Mouse (Mus musculus) heart, embryonic 11.5 days (tissue): ENCODE results near the gene Doc2b. TPM values are rescaled to one million over a fixed set of nuclear protein-coding genes. Genes with fewer than 3 reads are reported as not detected.

Experiments used
- ATAC-seq: fragments of 200-750 bp; cut with Nextera tagmentation; replicated peaks from 2 replicates; pipeline ENCODE4 v1.8.0; 2017; ENCODE audit warnings: moderate library complexity; ENCODE audit not compliant: insufficient number of reproducible peaks, low FRiP score, low TSS enrichment
- H3K27ac ChIP-seq: fragments of 300-500 bp; sonication (generic); 2 replicates; pipeline ENCODE4 v1.5.1; 2014; ENCODE audit warnings: mild to moderate bottlenecking, low read depth, low read length
- H3K27me3 ChIP-seq: fragments of 300-500 bp; sonication (generic); 2 replicates; pipeline ENCODE4 v1.6.1; 2014; ENCODE audit warnings: mild to moderate bottlenecking, low read length, mixed read lengths; ENCODE audit not compliant: control insufficient read depth, insufficient read depth
- H3K36me3 ChIP-seq: fragments of 300-500 bp; sonication (generic); 2 replicates; pipeline ENCODE4 v1.6.1; 2014; ENCODE audit warnings: mild to moderate bottlenecking, low read length, moderate library complexity, mixed read lengths; ENCODE audit not compliant: control insufficient read depth, insufficient read depth
- H3K4me1 ChIP-seq: fragments of 300-500 bp; sonication (generic); 2 replicates; pipeline ENCODE4 v1.6.1; 2014; ENCODE audit warnings: low read length; ENCODE audit not compliant: control insufficient read depth, insufficient read depth
- H3K4me2 ChIP-seq: fragments of 300-500 bp; sonication (generic); 2 replicates; pipeline ENCODE4 v1.6.1; 2014; ENCODE audit warnings: mild to moderate bottlenecking, moderate library complexity
- H3K4me3 ChIP-seq: fragments of 300-500 bp; sonication (generic); 2 replicates; pipeline ENCODE4 v1.5.1; 2014; ENCODE audit warnings: low read depth, low read length
- H3K9ac ChIP-seq: fragments of 300-500 bp; sonication (generic); 2 replicates; pipeline ENCODE4 v1.6.1; 2014; ENCODE audit warnings: mild to moderate bottlenecking, low read depth, low read length, moderate library complexity
- H3K9me3 ChIP-seq: fragments of 300-500 bp; sonication (generic); replicated peaks from 2 replicates; pipeline ENCODE4 v1.6.1; 2016; ENCODE audit warnings: low read length; ENCODE audit not compliant: control insufficient read depth
- WGBS: fragments of 180-500 bp; shearing (Covaris S2); extraction: QIAGEN DNeasy Blood & Tissue Kit; methylation state at CpG from one replicate; pipeline ENCODE4 v1.1.7; 2014; ENCODE audit not compliant: insufficient replicate concordance; 5-methylcytosine and 5-hydroxymethylcytosine counted together
- polyA plus RNA-seq: library from polyadenylated mRNA; unstranded; fragments of >200 nt; fragmentation: Nextera tagmentation; extraction: Ambion mirVana; gene quantifications from 2 replicates; pipeline ENCODE4 v1.2.1, GENCODE M21; 2014

Gene Doc2b
- polyA plus RNA-seq, 1 experiment from 2014 or later: 0.14 TPM

DNA sequence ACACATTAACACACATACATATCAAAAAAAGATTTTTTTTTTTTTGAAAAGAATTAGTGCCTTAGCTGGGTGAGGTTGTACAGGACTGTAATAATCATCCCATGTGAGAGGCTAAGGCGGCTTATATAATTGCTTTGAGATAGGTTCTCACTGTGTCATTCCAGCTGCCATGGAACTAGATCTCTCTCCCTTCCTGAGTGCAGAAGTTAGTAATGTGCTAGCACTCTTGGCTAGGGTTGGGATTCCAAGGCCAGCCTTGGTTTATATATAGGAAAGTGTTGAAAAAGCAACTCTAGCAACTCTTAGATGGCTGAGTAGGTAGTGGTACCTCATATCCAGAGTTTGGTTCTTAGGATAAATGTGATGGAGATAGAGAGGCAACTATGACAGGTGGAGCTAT is 37.3 kb downstream of the Doc2b start:
- H3K4me2 ChIP-seq: no peak overlapping the region
- peaks cover 23% of the 10 kb centered on the region for H3K36me3 ChIP-seq
- no peak overlapping the region for H3K27ac ChIP-seq
- H3K4me3 ChIP-seq: no peak overlapping the region
- ATAC-seq: no peak
- H3K9ac ChIP-seq: no peak overlapping the region
- no peaks in the 10 kb centered on the region for H3K4me1 ChIP-seq
- H3K27me3 ChIP-seq: no peaks in the 10 kb centered on the region
- no peaks in the 10 kb centered on the region for H3K9me3 ChIP-seq
- 92% methylated on average over 1 of the region's 1 CpGs for WGBS

DNA sequence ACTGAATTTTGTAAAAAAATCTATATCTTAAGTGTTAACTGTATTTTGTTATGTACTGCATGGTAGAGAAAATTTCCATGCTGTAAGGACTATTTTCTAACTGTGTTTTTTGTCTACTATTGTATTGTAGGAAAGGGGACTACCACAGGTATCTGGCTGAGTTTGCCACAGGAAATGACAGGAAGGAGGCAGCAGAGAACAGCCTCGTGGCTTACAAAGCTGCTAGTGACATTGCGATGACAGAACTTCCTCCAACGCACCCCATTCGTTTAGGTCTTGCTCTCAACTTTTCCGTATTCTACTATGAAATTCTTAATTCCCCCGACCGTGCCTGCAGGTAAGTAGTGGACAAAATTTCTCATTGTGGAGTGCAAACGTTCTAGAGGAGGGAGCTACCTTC is 39.2 kb downstream of the Doc2b start:
- WGBS: 75% methylated on average over 8 of the region's 8 CpGs

DNA sequence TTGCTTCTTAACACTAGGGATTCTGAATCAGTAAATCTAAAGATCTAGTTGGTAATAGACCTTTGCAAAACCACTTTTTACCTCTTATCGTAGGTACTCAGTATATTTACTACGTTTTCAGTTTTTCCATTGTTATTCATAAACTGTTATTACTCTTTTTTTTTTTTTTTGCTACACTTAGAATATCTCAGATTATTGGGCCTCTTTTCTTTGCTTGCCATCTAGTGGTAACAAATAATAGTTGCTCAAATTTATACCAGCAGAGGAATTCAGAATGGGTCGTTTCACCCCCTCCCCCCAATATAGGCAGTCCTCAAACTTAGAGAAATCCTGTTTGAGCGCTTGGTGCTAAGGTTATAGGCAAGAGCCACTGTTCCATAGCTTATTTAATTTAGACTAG is 44.8 kb downstream of the Doc2b start:
- Histone ChIP-seq H3K9ac (no peak overlapping the region), H3K27ac (no peak overlapping the region), H3K27me3 (no peaks in the 10 kb centered on the region), H3K9me3 (no peaks in the 10 kb centered on the region), H3K4me3 (no peak overlapping the region), H3K4me2 (no peak overlapping the region), H3K36me3 (peaks cover 4% of the 10 kb centered on the region; the same call in 1 of the 2 replicates), H3K4me1 (peaks cover 15% of the 10 kb centered on the region; the same call in 1 of the 2 replicates)
- no peak for ATAC-seq
- WGBS: 87% methylated on average over 4 of the region's 4 CpGs

More for the DNA sequence above, 39.2 kb downstream of the Doc2b start:
- Histone ChIP-seq H3K4me3 (no peak overlapping the region), H3K4me2 (no peak overlapping the region), H3K9ac (no peak overlapping the region), H3K27ac (no peak overlapping the region), H3K36me3 (peaks cover 23% of the 10 kb centered on the region), H3K27me3 (no peaks in the 10 kb centered on the region), H3K9me3 (no peaks in the 10 kb centered on the region), H3K4me1 (no peaks in the 10 kb centered on the region)
- ATAC-seq: no peak

DNA sequence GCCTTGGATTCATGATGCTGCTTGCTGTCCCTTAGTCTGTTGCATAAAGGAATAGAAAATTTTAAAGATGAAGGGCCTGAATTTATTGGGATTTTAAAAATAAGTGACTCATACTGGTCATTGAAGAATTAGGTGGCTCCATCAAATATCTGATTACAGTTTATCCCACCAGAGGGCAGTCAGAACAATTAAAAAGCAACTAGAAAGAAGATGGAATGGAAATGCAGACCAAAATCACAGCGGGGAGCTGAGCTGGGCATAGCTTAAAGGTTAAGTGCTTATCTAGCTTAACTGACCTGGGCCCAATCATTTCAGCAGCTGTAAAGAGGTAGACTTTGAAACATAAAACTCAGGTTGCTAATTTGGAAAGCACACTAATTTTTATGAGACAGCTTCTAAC is 45.3 kb downstream of the Doc2b start:
- Histone ChIP-seq H3K9me3 (no peaks in the 10 kb centered on the region), H3K4me1 (peaks cover 15% of the 10 kb centered on the region; the same call in 1 of the 2 replicates), H3K36me3 (no peaks in the 10 kb centered on the region), H3K27me3 (no peaks in the 10 kb centered on the region), H3K4me3 (no peak overlapping the region), H3K27ac (no peak overlapping the region), H3K4me2 (no peak overlapping the region), H3K9ac (no peak overlapping the region)
- 77% methylated on average over 1 of the region's 1 CpGs for WGBS
- no peak for ATAC-seq

DNA sequence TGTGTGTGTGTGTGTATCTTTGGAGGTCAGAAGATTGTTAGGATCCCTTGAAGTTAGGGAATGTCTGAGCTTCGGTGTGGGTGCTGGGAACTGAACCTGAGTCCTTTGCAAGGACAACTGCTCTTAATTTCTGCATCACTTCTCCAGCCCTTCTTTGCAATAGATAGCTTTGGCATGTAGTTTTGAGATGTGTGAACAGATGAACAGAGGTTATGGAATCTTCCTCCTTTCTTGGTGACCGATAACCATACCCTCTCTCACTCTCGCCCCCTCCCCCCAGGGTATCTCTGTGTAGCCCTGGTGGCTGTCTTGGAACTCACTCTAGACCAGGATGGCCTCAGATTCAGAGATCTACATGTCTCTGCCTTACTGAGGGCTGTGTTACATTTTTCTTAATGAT is 51.1 kb downstream of the Doc2b start:
- H3K9ac ChIP-seq: no peak overlapping the region
- no peak overlapping the region for H3K4me2 ChIP-seq
- H3K9me3 ChIP-seq: no peaks in the 10 kb centered on the region
- H3K4me1 ChIP-seq: peaks cover 31% of the 10 kb centered on the region
- WGBS: 84% methylated on average over 3 of the region's 3 CpGs
- H3K27ac ChIP-seq: no peak overlapping the region
- H3K27me3 ChIP-seq: no peaks in the 10 kb centered on the region
- H3K4me3 ChIP-seq: no peak overlapping the region
- no peak for ATAC-seq
- no peaks in the 10 kb centered on the region for H3K36me3 ChIP-seq

DNA sequence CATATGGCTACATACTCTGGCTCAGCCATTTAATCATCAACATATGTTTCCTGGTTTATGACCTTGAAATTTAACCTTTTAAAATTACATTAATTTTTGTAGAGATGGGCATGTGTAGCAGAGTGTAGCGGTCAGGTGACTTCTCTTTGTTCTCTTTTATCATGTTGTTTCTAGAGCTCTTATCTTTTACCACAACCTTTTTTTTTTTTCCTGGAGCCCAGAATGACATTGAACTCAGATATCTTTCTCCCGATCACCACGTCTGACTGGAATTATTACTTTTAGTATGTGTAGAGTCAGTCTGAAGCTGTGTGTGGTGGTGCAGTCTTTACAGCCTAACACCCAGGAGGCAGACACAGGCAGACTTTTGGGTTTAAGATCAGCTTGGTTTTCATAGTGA is 54.2 kb downstream of the Doc2b start:
- Histone ChIP-seq H3K27ac (no peak overlapping the region), H3K4me3 (no peak overlapping the region), H3K4me2 (no peak overlapping the region), H3K27me3 (no peaks in the 10 kb centered on the region), H3K4me1 (peaks cover 29% of the 10 kb centered on the region), H3K9ac (no peak overlapping the region), H3K9me3 (no peaks in the 10 kb centered on the region), H3K36me3 (0 out of 2 replicates have a peak, but pooled peaks cover 3% of the 10 kb centered on the region)
- WGBS: 61% methylated on average over 3 of the region's 3 CpGs
- no peak for ATAC-seq

DNA sequence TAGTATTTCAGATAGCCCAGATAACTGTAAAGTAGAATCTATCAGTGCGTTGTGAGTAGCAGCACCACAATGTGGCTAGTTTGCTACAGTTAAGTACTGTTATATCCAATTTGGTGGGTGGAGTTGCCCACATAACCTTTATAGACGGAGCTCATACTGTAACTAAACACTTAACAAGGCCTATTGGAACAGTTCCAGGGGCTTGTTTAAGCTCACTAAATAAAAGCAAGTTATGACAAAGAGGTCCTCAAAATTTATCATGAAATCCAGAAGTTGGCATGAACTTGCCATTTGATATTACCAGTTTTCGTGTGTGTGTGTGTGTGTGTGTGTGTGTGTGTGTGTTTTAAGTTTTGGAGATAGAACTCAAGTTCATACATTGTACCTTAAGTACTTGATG is 55.6 kb downstream of the Doc2b start:
- Histone ChIP-seq H3K4me1 (peaks cover 31% of the 10 kb centered on the region), H3K4me2 (no peak overlapping the region), H3K9me3 (no peaks in the 10 kb centered on the region), H3K27me3 (no peaks in the 10 kb centered on the region), H3K27ac (no peak overlapping the region), H3K4me3 (no peak overlapping the region), H3K36me3 (0 out of 2 replicates have a peak, but pooled peaks cover 3% of the 10 kb centered on the region), H3K9ac (no peak overlapping the region)
- ATAC-seq: no peak
- WGBS: 79% methylated on average over 3 of the region's 3 CpGs

DNA sequence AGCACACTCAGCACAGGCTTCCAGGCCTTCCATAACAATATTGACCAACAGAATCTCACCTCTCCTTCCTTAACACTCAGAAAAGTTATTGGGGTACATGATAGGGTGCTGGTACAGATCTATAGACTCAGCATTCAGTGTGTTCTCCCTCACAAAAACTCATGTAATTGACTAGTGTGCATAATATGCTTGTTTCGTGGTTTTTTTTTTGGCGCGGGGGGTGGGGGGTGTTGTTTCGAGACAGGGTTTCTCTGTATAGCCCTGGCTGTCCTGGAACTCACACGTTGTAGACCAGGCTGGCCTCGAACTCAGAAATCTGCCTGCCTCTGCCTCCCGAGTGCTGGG is 57.4 kb downstream of the Doc2b start:
- no peak overlapping the region for H3K9ac ChIP-seq
- no peak overlapping the region for H3K4me3 ChIP-seq
- H3K27ac ChIP-seq: no peak overlapping the region
- no peaks in the 10 kb centered on the region for H3K9me3 ChIP-seq
- 0 out of 2 replicates have a peak, but pooled peaks cover 3% of the 10 kb centered on the region for H3K36me3 ChIP-seq
- ATAC-seq: no peak
- H3K27me3 ChIP-seq: no peaks in the 10 kb centered on the region
- no peak overlapping the region for H3K4me2 ChIP-seq
- peaks cover 34% of the 10 kb centered on the region for H3K4me1 ChIP-seq
- WGBS: 92% methylated on average over 7 of the region's 7 CpGs

DNA sequence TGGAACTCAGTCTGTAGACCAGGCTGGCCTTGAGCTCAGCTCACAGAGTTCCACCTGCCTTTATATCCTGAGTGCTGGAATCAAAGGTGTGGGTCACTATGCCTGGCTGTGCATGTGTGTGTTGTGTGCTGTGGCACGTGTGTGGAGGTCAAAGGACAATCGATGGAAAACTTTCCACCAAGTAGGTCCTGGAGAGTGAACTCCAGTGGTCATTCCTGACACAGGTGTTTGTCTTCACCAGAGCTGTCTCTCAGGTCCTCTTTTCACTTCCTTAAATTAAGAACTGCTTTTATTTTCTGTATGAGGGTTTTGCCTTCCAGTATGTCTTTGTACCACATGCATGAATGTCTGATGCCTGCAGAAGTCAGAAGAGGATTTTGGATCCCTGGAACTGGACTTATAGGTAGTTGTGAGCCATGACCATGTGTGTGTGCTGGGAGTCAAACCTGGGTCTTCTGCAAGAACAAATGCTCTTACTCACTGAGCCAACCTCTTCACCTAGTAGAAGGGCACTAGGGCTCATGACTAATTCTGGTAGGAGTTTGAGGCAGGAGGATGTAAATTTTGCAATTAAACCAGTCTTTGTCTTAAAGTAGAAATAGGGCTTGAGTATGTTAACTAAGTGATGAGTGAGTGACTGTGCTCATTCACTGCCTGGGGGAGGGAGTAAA is 57.9 kb downstream of the Doc2b start:
- 82% methylated on average over 2 of the region's 2 CpGs for WGBS

More for the DNA sequence above, 57.9 kb downstream of the Doc2b start:
- H3K27ac ChIP-seq: no peak overlapping the region
- H3K4me1 ChIP-seq: peaks cover 34% of the 10 kb centered on the region
- H3K27me3 ChIP-seq: no peaks in the 10 kb centered on the region
- no peak overlapping the region for H3K9ac ChIP-seq
- no peaks in the 10 kb centered on the region for H3K9me3 ChIP-seq
- no peak overlapping the region for H3K4me2 ChIP-seq
- no peak overlapping the region for H3K4me3 ChIP-seq
- 0 out of 2 replicates have a peak, but pooled peaks cover 3% of the 10 kb centered on the region for H3K36me3 ChIP-seq
- ATAC-seq: no peak
